Mouse (Mus musculus): ENCODE results near the gene Klhl22.

DNA sequence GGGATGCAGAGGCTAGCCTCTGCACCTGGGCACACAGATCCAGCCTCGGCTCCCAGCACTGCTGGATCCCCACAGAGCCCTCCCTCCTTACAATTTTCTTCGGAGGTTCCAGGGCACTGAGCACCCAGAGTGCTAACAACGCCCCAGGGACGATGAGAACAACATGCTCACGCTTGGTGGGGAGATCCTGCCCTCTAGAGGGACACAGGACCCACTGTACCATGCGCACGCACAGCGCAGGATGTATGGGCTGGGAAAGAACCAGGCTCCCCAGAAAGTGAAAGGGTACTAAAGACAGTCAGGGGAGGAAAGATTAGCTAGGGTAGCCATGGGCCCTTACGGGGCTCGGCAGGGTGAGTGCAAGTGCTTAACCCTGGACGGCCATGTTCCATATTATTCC is 72.4 kb downstream of the Klhl22 start:
- TF ChIP-seq CTCF (conservative IDR thresholded peaks at IDR 0.05; ENCODE audit: insufficient read depth, insufficient read length, low read depth, low read length) (no peak), POLR2A (IDR thresholded peaks at IDR 0.05; ENCODE audit: low read depth, low read length) (no peak)
